Mouse (Mus musculus): Measurements from ENCODE around the gene Gnai3. TPM values are rescaled to one million over a fixed set of nuclear protein-coding genes. Genes with fewer than 3 reads are reported as not detected.

Gene Gnai3
- polyA plus RNA-seq, 1 experiment: not detected

- 75% methylated on average over 13 of the region's 13 CpGs for WGBS
- H3K4me3 ChIP-seq (ENCODE audit: insufficient read depth, low read depth, low read length): no peak overlapping the region
- H3K27ac ChIP-seq (ENCODE audit: insufficient read depth, low read depth, low read length): no peak overlapping the region
- TF ChIP-seq CTCF (IDR thresholded peaks at IDR 0.05; ENCODE audit: insufficient read depth, low read depth, low read length): no peak
- no peak for TF ChIP-seq POLR2A (IDR thresholded peaks at IDR 0.05; ENCODE audit: insufficient read depth, low read depth, low read length)
- H3K4me1 ChIP-seq (ENCODE audit: control insufficient read depth, insufficient read depth, low read length): peaks cover 12% of the 10 kb centered on the region
Observed at GRCm38 (mm10) chr3:108069231-108069870, 76.6 kb downstream of the Gnai3 start.

GRCm38 (mm10) chr3:108068826-108069225 is 77.1 kb downstream of the Gnai3 start:
- 34% methylated on average over 1 of the region's 1 CpGs for WGBS
- Histone ChIP-seq H3K27ac (ENCODE audit: insufficient read depth, low read depth, low read length) (no peak overlapping the region), H3K4me3 (ENCODE audit: insufficient read depth, low read depth, low read length) (no peak overlapping the region), H3K4me1 (ENCODE audit: control insufficient read depth, insufficient read depth, low read length) (peaks cover 8% of the 10 kb centered on the region; the same call in 1 of the 2 replicates)
- TF ChIP-seq POLR2A (IDR thresholded peaks at IDR 0.05; ENCODE audit: insufficient read depth, low read depth, low read length) (no peak), CTCF (IDR thresholded peaks at IDR 0.05; ENCODE audit: insufficient read depth, low read depth, low read length) (no peak)

DNA sequence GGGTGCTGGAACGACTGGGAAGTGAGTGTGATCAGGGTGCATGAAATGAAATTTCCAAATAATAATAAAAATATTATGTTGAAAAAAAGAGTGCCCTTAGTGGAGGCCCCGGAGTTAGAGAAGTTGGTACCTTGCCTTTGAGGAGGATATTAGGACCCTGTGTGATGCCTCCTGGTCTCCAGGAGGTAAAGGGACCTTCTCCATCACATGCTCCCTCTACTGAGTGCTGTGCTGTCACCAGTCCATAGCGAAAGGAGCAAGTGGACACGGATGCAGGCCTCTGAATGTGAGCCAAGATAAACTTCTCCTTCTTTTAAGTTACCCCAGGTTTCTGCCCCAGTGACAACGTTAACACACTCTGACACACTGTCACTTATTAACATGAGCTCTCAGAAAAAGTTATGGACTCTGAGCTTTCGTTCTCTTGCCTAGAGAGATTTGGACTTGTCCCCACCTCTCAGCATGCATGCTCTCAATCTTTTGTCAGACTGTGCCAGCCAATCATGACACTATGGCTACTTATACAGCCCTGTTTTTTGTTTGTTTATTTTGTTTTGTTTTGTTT is 78.5 kb downstream of the Gnai3 start:
- Histone ChIP-seq H3K4me1 (ENCODE audit: control insufficient read depth, insufficient read depth, low read length) (peaks cover 6% of the 10 kb centered on the region; the same call in 1 of the 2 replicates), H3K4me3 (ENCODE audit: insufficient read depth, low read depth, low read length) (no peak overlapping the region), H3K27ac (ENCODE audit: insufficient read depth, low read depth, low read length) (no peak overlapping the region)
- WGBS: 73% methylated on average over 6 of the region's 6 CpGs
- TF ChIP-seq POLR2A (IDR thresholded peaks at IDR 0.05; ENCODE audit: insufficient read depth, low read depth, low read length) (no peak), CTCF (IDR thresholded peaks at IDR 0.05; ENCODE audit: insufficient read depth, low read depth, low read length) (no peak)

DNA sequence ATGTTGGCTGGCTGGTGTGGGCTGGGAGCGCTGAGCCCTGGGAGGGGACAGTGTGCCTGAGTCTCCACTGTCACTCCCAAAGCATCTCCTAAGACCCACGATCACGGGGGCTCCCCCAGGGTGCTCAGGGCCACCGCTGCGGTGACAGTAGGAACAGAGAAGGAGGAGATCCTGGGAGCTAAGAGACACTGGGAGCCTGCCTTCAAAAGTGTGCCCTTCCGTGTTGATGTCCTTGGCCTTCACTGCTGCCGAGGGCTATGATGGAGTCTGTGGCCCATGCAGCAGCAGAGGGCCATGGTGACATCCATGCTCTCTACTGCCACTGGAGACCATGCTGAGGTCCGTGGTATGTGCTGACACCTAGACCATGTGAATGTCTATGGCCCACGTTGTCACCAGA is 80.4 kb downstream of the Gnai3 start:
- Histone ChIP-seq H3K4me3 (ENCODE audit: insufficient read depth, low read depth, low read length) (no peak overlapping the region), H3K27ac (ENCODE audit: insufficient read depth, low read depth, low read length) (no peak overlapping the region), H3K4me1 (ENCODE audit: control insufficient read depth, insufficient read depth, low read length) (peaks cover 5% of the 10 kb centered on the region; the same call in 1 of the 2 replicates)
- TF ChIP-seq POLR2A (IDR thresholded peaks at IDR 0.05; ENCODE audit: insufficient read depth, low read depth, low read length) (no peak), CTCF (IDR thresholded peaks at IDR 0.05; ENCODE audit: insufficient read depth, low read depth, low read length) (no peak)
- WGBS: 81% methylated on average over 9 of the region's 9 CpGs

- WGBS: 77% methylated on average over 4 of the region's 4 CpGs
- TF ChIP-seq POLR2A (IDR thresholded peaks at IDR 0.05; ENCODE audit: insufficient read depth, low read depth, low read length): no peak
- TF ChIP-seq CTCF (IDR thresholded peaks at IDR 0.05; ENCODE audit: insufficient read depth, low read depth, low read length): no peak
Observed at GRCm38 (mm10) chr3:108064672-108065071, 81.3 kb downstream of the Gnai3 start.

GRCm38 (mm10) chr3:108062648-108063047 is 83.3 kb downstream of the Gnai3 start:
- Histone ChIP-seq H3K4me3 (ENCODE audit: insufficient read depth, low read depth, low read length) (no peak overlapping the region), H3K27ac (ENCODE audit: insufficient read depth, low read depth, low read length) (no peak overlapping the region), H3K4me1 (ENCODE audit: control insufficient read depth, insufficient read depth, low read length) (no peaks in the 10 kb centered on the region)
- 80% methylated on average over 8 of the region's 8 CpGs for WGBS
- TF ChIP-seq CTCF (IDR thresholded peaks at IDR 0.05; ENCODE audit: insufficient read depth, low read depth, low read length): no peak

More at GRCm38 (mm10) chr3:108064672-108065071, 81.3 kb downstream of the Gnai3 start:
- Histone ChIP-seq H3K27ac (ENCODE audit: insufficient read depth, low read depth, low read length) (no peak overlapping the region), H3K4me1 (ENCODE audit: control insufficient read depth, insufficient read depth, low read length) (0 out of 2 replicates have a peak, but pooled peaks cover 3% of the 10 kb centered on the region), H3K4me3 (ENCODE audit: insufficient read depth, low read depth, low read length) (no peak overlapping the region)

- WGBS: 21% methylated on average over 7 of the region's 7 CpGs
Observed at GRCm38 (mm10) chr3:108061420-108061819, 84.5 kb downstream of the Gnai3 start.

More at GRCm38 (mm10) chr3:108061420-108061819, 84.5 kb downstream of the Gnai3 start:
- Histone ChIP-seq H3K4me1 (ENCODE audit: control insufficient read depth, insufficient read depth, low read length) (no peaks in the 10 kb centered on the region), H3K27ac (ENCODE audit: insufficient read depth, low read depth, low read length) (no peak overlapping the region), H3K4me3 (ENCODE audit: insufficient read depth, low read depth, low read length) (no peak overlapping the region)
- TF ChIP-seq CTCF (IDR thresholded peaks at IDR 0.05; ENCODE audit: insufficient read depth, low read depth, low read length) (no peak), POLR2A (IDR thresholded peaks at IDR 0.05; ENCODE audit: insufficient read depth, low read depth, low read length) (no peak)

Other genes with a start within 250 kb of the Gnai3 start
- not detected in 2 replicates for gene Gstm7, start 214.3 kb downstream of the Gnai3 start, polyA plus RNA-seq (2012; ENCODE audit: insufficient read depth, insufficient read length, low replicate concordance, missing spikeins)
- not detected in 2 replicates for gene Gstm6, start 202.4 kb downstream of the Gnai3 start, polyA plus RNA-seq (2012; ENCODE audit: insufficient read depth, insufficient read length, low replicate concordance, missing spikeins)
- gene Gstm3, start 176.9 kb downstream of the Gnai3 start, polyA plus RNA-seq (2012; ENCODE audit: insufficient read depth, insufficient read length, low replicate concordance, missing spikeins): not detected in 2 replicates
- not detected in 2 replicates for gene Gstm2, start 159.7 kb downstream of the Gnai3 start, polyA plus RNA-seq (2012; ENCODE audit: insufficient read depth, insufficient read length, low replicate concordance, missing spikeins)
- gene Gstm1, start 128.2 kb downstream of the Gnai3 start, polyA plus RNA-seq (2012; ENCODE audit: insufficient read depth, insufficient read length, low replicate concordance, missing spikeins): not detected in 2 replicates
- gene Gstm4, start 101.3 kb downstream of the Gnai3 start, polyA plus RNA-seq (2012; ENCODE audit: insufficient read depth, insufficient read length, low replicate concordance, missing spikeins): not detected in 2 replicates
- gene Ampd2, start 59.5 kb downstream of the Gnai3 start, polyA plus RNA-seq (2012; ENCODE audit: insufficient read depth, insufficient read length, low replicate concordance, missing spikeins): not detected in 2 replicates
- not detected in 2 replicates for gene Gnat2, start 53.4 kb downstream of the Gnai3 start, polyA plus RNA-seq (2012; ENCODE audit: insufficient read depth, insufficient read length, low replicate concordance, missing spikeins)
- not detected in 2 replicates for gene Gpr61, start 8.7 kb upstream of the Gnai3 start, polyA plus RNA-seq (2012; ENCODE audit: insufficient read depth, insufficient read length, low replicate concordance, missing spikeins)
- 177 and 487 TPM in 2 replicates for gene Amigo1, start 40.2 kb upstream of the Gnai3 start, polyA plus RNA-seq (2012; ENCODE audit: insufficient read depth, insufficient read length, low replicate concordance, missing spikeins)
- not detected in 2 replicates for gene Cyb561d1, start 55.1 kb upstream of the Gnai3 start, polyA plus RNA-seq (2012; ENCODE audit: insufficient read depth, insufficient read length, low replicate concordance, missing spikeins)
- not detected in 2 replicates for gene Atxn7l2, start 64.8 kb upstream of the Gnai3 start, polyA plus RNA-seq (2012; ENCODE audit: insufficient read depth, insufficient read length, low replicate concordance, missing spikeins)
- not detected in 2 replicates for gene Sypl2, start 80.5 kb upstream of the Gnai3 start, polyA plus RNA-seq (2012; ENCODE audit: insufficient read depth, insufficient read length, low replicate concordance, missing spikeins)
- not detected in 2 replicates for gene Psma5, start 110.8 kb upstream of the Gnai3 start, polyA plus RNA-seq (2012; ENCODE audit: insufficient read depth, insufficient read length, low replicate concordance, missing spikeins)
- 89.7 TPM in 1 of 2 replicates, not detected in the other for gene Sort1, start 137.9 kb upstream of the Gnai3 start, polyA plus RNA-seq (2012; ENCODE audit: insufficient read depth, insufficient read length, low replicate concordance, missing spikeins)
- not detected in 2 replicates for gene Mybphl, start 218.8 kb upstream of the Gnai3 start, polyA plus RNA-seq (2012; ENCODE audit: insufficient read depth, insufficient read length, low replicate concordance, missing spikeins)
- not detected in 2 replicates for gene Psrc1, start 237.7 kb upstream of the Gnai3 start, polyA plus RNA-seq (2012; ENCODE audit: insufficient read depth, insufficient read length, low replicate concordance, missing spikeins)

Measured in olfactory bulb, adult 2 months (tissue).